Mouse (Mus musculus): ENCODE measurements at regions not wholly inside any gene's neighbourhood (a gene's known extent, or its start where the extent isn't known, plus 50 kb on each side); places are given as distances from the start of the nearest gene placed in this dataset.
"Not testable (repeated sequence)": the region's sequence is repeated elsewhere in the genome, so short reads cannot be mapped to it uniquely, and the experiment has no call there.

DNA sequence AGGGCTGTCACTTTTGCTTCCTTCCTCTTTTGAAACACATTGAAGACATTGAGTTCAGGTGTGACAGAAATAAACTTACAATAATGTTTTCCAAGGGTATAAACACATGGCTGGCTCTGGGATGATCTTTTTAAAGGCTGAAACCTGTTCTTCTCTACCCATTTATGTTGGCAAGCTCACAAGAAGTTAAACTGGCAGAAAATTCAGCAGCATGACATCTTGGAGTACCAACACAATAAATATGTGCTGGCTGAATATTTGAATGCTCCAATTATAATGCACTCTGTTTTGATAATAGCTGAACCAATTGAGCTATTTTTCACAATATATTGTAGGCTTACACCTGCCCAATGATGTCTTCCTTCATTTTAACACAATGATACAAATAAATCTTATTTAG is 168.1 kb upstream of the Fbxl7 start:
- Histone ChIP-seq H3K9ac (no peak overlapping the region), H3K27ac (no peak overlapping the region), H3K4me3 (replicated peaks) (no peak overlapping the region), H3K4me1 (no peaks in the 10 kb centered on the region), H3K4me2 (no peak overlapping the region), H3K27me3 (no peaks in the 10 kb centered on the region), H3K36me3 (no peaks in the 10 kb centered on the region), H3K9me3 (replicated peaks) (no peaks in the 10 kb centered on the region)
- no peak for ATAC-seq (replicated peaks; ENCODE audit: low FRiP score)

- WGBS, result 85% methylated on average over 4 of the region's 4 CpGs
- H3K36me3 ChIP-seq, result no peaks in the 10 kb centered on the region
- H3K9ac ChIP-seq, result no peak overlapping the region
Measured at GRCm38 (mm10) chr15:27063971-27064370, 168.6 kb upstream of the Fbxl7 start.

GRCm38 (mm10) chr15:27067691-27068090 is 172.3 kb upstream of the Fbxl7 start:
- WGBS, result 72% methylated on average over 1 of the region's 1 CpGs
- Histone ChIP-seq H3K27me3 (no peaks in the 10 kb centered on the region), H3K4me2 (no peak overlapping the region)

More at GRCm38 (mm10) chr15:27063971-27064370, 168.6 kb upstream of the Fbxl7 start:
- no peak overlapping the region for H3K4me2 ChIP-seq
- H3K27me3 ChIP-seq, result no peaks in the 10 kb centered on the region
- no peaks in the 10 kb centered on the region for H3K4me1 ChIP-seq
- no peak overlapping the region for H3K27ac ChIP-seq
- no peaks in the 10 kb centered on the region for H3K9me3 ChIP-seq (replicated peaks)
- no peak for ATAC-seq (replicated peaks; ENCODE audit: low FRiP score)
- no peak overlapping the region for H3K4me3 ChIP-seq (replicated peaks)

GRCm38 (mm10) chr15:27077926-27078325 is 182.5 kb upstream of the Fbxl7 start:
- Histone ChIP-seq H3K27me3 (no peaks in the 10 kb centered on the region), H3K4me2 (no peak overlapping the region), H3K4me1 (no peaks in the 10 kb centered on the region), H3K4me3 (replicated peaks) (no peak overlapping the region), H3K27ac (no peak overlapping the region), H3K9ac (no peak overlapping the region), H3K36me3 (no peaks in the 10 kb centered on the region), H3K9me3 (replicated peaks) (no peaks in the 10 kb centered on the region)
- WGBS, result 88% methylated on average over 4 of the region's 4 CpGs
- ATAC-seq (replicated peaks; ENCODE audit: low FRiP score), result no peak

More at GRCm38 (mm10) chr15:27067691-27068090, 172.3 kb upstream of the Fbxl7 start:
- no peaks in the 10 kb centered on the region for H3K36me3 ChIP-seq
- ATAC-seq (replicated peaks; ENCODE audit: low FRiP score), result no peak
- H3K27ac ChIP-seq, result no peak overlapping the region
- H3K9ac ChIP-seq, result no peak overlapping the region
- no peak overlapping the region for H3K4me3 ChIP-seq (replicated peaks)
- no peaks in the 10 kb centered on the region for H3K4me1 ChIP-seq
- no peaks in the 10 kb centered on the region for H3K9me3 ChIP-seq (replicated peaks)

DNA sequence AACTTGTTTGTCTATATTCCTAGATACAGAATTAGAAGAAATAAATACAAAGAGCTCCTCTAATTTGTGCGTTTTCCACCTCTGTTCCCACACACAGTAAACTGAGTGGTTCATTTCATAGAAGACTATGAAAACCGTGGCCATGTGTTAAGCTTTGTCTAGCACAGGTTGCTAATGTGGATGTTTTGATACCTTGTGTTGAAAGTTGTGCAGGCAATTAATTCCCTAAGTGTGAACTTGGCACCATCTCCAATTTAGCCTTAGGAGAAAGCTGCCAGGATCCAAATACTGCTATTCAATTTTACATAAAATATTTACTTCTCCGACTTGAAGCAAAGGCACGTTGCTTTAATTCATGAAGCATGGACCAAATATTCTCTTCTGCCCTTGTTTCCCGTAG is 187.4 kb upstream of the Fbxl7 start:
- no peak overlapping the region for H3K9ac ChIP-seq
- no peaks in the 10 kb centered on the region for H3K36me3 ChIP-seq
- no peaks in the 10 kb centered on the region for H3K4me1 ChIP-seq
- no peak for ATAC-seq (replicated peaks; ENCODE audit: low FRiP score)
- no peaks in the 10 kb centered on the region for H3K9me3 ChIP-seq (replicated peaks)
- H3K4me2 ChIP-seq, result no peak overlapping the region
- 89% methylated on average over 5 of the region's 5 CpGs for WGBS
- H3K4me3 ChIP-seq (replicated peaks), result no peak overlapping the region
- H3K27me3 ChIP-seq, result no peaks in the 10 kb centered on the region
- H3K27ac ChIP-seq, result no peak overlapping the region

DNA sequence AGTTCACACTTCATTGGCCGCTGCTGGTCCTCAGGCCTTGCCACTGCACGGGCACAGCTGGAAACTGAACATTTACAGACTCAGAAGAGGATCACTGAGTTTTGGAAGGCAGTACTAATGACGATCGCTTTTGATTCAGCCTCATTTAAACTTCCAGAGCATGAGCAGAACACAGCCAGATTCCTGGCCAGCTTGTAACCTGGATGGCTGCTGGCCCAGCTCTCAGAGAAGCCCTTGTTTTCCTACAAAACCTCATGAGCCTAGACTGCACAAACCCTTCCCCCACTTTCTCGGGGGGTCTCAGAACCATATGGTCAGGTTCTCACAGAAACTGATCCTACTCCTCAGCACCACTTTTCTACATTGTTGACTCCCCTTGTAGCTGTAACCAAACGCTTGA is 188.2 kb upstream of the Fbxl7 start:
- no peak for ATAC-seq (replicated peaks; ENCODE audit: low FRiP score)
- no peaks in the 10 kb centered on the region for H3K9me3 ChIP-seq (replicated peaks)
- no peaks in the 10 kb centered on the region for H3K27me3 ChIP-seq
- H3K9ac ChIP-seq, result no peak overlapping the region
- no peak overlapping the region for H3K4me3 ChIP-seq (replicated peaks)
- 72% methylated on average over 6 of the region's 6 CpGs for WGBS
- H3K27ac ChIP-seq, result no peak overlapping the region
- no peaks in the 10 kb centered on the region for H3K36me3 ChIP-seq
- H3K4me1 ChIP-seq, result no peaks in the 10 kb centered on the region
- no peak overlapping the region for H3K4me2 ChIP-seq

GRCm38 (mm10) chr15:27089155-27089554 is 193.8 kb upstream of the Fbxl7 start:
- ATAC-seq (replicated peaks; ENCODE audit: low FRiP score), result no peak
- H3K4me2 ChIP-seq, result no peak overlapping the region
- H3K4me3 ChIP-seq (replicated peaks), result no peak overlapping the region
- H3K27ac ChIP-seq, result no peak overlapping the region
- H3K9me3 ChIP-seq (replicated peaks), result no peaks in the 10 kb centered on the region
- H3K27me3 ChIP-seq, result no peaks in the 10 kb centered on the region
- no peaks in the 10 kb centered on the region for H3K36me3 ChIP-seq
- no peak overlapping the region for H3K9ac ChIP-seq
- no peaks in the 10 kb centered on the region for H3K4me1 ChIP-seq
- 86% methylated on average over 6 of the region's 6 CpGs for WGBS

DNA sequence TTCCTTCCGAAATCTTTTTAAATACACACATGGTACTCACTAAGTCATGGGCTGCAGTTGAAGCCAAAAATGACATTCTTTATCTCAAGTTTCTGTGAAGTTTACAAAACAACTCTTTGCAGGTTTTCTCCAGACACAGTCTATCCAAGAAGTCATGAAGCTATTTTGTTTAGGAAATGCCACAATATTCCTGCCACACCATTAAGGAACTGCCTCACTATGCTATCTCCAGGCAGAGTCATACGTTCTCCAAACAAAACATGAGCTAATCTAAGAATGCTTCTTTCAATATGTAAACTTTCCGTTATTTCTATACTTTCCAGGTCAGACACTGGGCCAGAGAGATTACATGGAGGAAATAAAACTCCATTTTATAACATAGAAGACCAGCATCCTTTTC is 198.7 kb upstream of the Fbxl7 start:
- Histone ChIP-seq H3K4me1 (no peaks in the 10 kb centered on the region), H3K27me3 (no peaks in the 10 kb centered on the region), H3K27ac (no peak overlapping the region), H3K4me2 (no peak overlapping the region), H3K36me3 (no peaks in the 10 kb centered on the region), H3K9me3 (replicated peaks) (no peaks in the 10 kb centered on the region), H3K4me3 (replicated peaks) (no peak overlapping the region), H3K9ac (no peak overlapping the region)
- no peak for ATAC-seq (replicated peaks; ENCODE audit: low FRiP score)
- 68% methylated on average over 3 of the region's 3 CpGs for WGBS

- H3K4me1 ChIP-seq, result no peaks in the 10 kb centered on the region
- ATAC-seq (replicated peaks; ENCODE audit: low FRiP score), result no peak
- WGBS, result 85% methylated on average over 9 of the region's 9 CpGs
- H3K27ac ChIP-seq, result no peak overlapping the region
- H3K4me2 ChIP-seq, result no peak overlapping the region
- H3K36me3 ChIP-seq, result no peaks in the 10 kb centered on the region
- no peaks in the 10 kb centered on the region for H3K9me3 ChIP-seq (replicated peaks)
- no peak overlapping the region for H3K9ac ChIP-seq
- H3K27me3 ChIP-seq, result no peaks in the 10 kb centered on the region
- no peak overlapping the region for H3K4me3 ChIP-seq (replicated peaks)
Measured at GRCm38 (mm10) chr15:27095231-27095630, 199.9 kb upstream of the Fbxl7 start.

DNA sequence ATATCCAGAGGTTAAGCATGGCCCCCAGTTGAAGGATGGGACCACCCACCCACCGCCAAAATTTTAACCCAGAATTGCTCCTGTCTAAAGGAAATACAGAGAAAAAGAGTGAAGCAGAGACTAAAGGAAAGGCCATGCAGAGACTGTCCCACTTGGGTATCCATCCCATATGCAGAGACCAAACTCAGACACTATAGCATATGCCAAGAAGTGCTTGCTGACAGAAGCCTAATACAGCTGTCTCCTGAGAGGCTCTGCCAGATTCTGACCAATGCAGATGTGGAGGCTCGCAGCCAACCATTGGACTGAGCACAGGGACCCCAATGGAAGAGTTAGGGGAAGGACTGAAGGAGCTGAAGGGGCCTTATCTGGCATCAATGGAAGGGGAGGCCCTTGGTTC is 206.2 kb upstream of the Fbxl7 start:
- H3K27me3 ChIP-seq; ATAC-seq (replicated peaks; ENCODE audit: low FRiP score); H3K27ac ChIP-seq: not testable (repeated sequence)

GRCm38 (mm10) chr15:27109130-27109529 is 213.8 kb upstream of the Fbxl7 start:
- Histone ChIP-seq H3K4me2 (no peak overlapping the region), H3K9ac (no peak overlapping the region), H3K9me3 (replicated peaks) (no peaks in the 10 kb centered on the region), H3K27ac (no peak overlapping the region), H3K36me3 (no peaks in the 10 kb centered on the region), H3K4me3 (replicated peaks) (no peak overlapping the region), H3K27me3 (no peaks in the 10 kb centered on the region), H3K4me1 (no peaks in the 10 kb centered on the region)
- 67% methylated on average over 3 of the region's 3 CpGs for WGBS
- ATAC-seq (replicated peaks; ENCODE audit: low FRiP score), result no peak

More for the DNA sequence above, 206.2 kb upstream of the Fbxl7 start:
- 89% methylated on average over 2 of the region's 2 CpGs for WGBS
- not testable (repeated sequence) for H3K4me3 ChIP-seq (replicated peaks); H3K4me1 ChIP-seq; H3K9me3 ChIP-seq (replicated peaks); H3K9ac ChIP-seq; H3K4me2 ChIP-seq; H3K36me3 ChIP-seq

- Histone ChIP-seq H3K36me3 (no peaks in the 10 kb centered on the region), H3K27me3 (no peaks in the 10 kb centered on the region), H3K9ac (no peak overlapping the region), H3K4me2 (no peak overlapping the region), H3K4me3 (replicated peaks) (no peak overlapping the region), H3K4me1 (no peaks in the 10 kb centered on the region), H3K27ac (no peak overlapping the region), H3K9me3 (replicated peaks) (no peaks in the 10 kb centered on the region)
- 14% methylated on average over 1 of the region's 1 CpGs for WGBS
- no peak for ATAC-seq (replicated peaks; ENCODE audit: low FRiP score)
Measured at GRCm38 (mm10) chr15:27129697-27130096, 234.3 kb upstream of the Fbxl7 start.

- ATAC-seq (replicated peaks; ENCODE audit: low FRiP score), result no peak
- no peaks in the 10 kb centered on the region for H3K4me1 ChIP-seq
- no peaks in the 10 kb centered on the region for H3K36me3 ChIP-seq
- H3K4me3 ChIP-seq (replicated peaks), result no peak overlapping the region
- H3K4me2 ChIP-seq, result no peak overlapping the region
- H3K9ac ChIP-seq, result no peak overlapping the region
- H3K27me3 ChIP-seq, result no peaks in the 10 kb centered on the region
- no peak overlapping the region for H3K27ac ChIP-seq
- WGBS, result 94% methylated on average over 2 of the region's 2 CpGs
- H3K9me3 ChIP-seq (replicated peaks), result no peaks in the 10 kb centered on the region
Measured at GRCm38 (mm10) chr15:27132761-27133160, 237.4 kb upstream of the Fbxl7 start.

All from kidney, embryonic 15.5 days (tissue).